Mouse (Mus musculus) liver, postnatal 0 days (tissue): ENCODE measurements around the gene Chst10. TPM values are rescaled to one million over a fixed set of nuclear protein-coding genes. Genes with fewer than 3 reads are reported as not detected.

Experiments
- ATAC-seq: fragments of 200-750 bp; cut with Nextera tagmentation; 2 replicates; pipeline ENCODE4 v1.8.0; 2017; ENCODE audit warnings: mild to moderate bottlenecking, moderate library complexity
- DNase-seq: peaks from one replicate; pipeline ENCODE4 v3.0.0-alpha.2; 2016
- H3K27ac ChIP-seq: fragments of 300-500 bp; sonication (generic); 2 replicates; pipeline ENCODE4 v1.5.1; 2014; ENCODE audit warnings: antibody characterized with exemption, moderate library complexity, mild to moderate bottlenecking, low read depth
- H3K27me3 ChIP-seq: fragments of 300-500 bp; sonication (generic); 2 replicates; pipeline ENCODE4 v1.6.1; 2014; ENCODE audit warnings: low read length, control low read depth, mixed read lengths; ENCODE audit not compliant: insufficient read depth
- H3K36me3 ChIP-seq: fragments of 300-500 bp; sonication (generic); replicated peaks from 2 replicates; pipeline ENCODE4 v1.6.1; 2014; ENCODE audit warnings: mild to moderate bottlenecking, control low read depth, low read length, moderate library complexity, mixed read lengths; ENCODE audit not compliant: insufficient read depth
- H3K4me1 ChIP-seq: fragments of 300-500 bp; sonication (generic); 2 replicates; pipeline ENCODE4 v1.6.1; 2014; ENCODE audit warnings: antibody characterized with exemption, mild to moderate bottlenecking, control low read depth; ENCODE audit not compliant: insufficient read depth
- H3K4me2 ChIP-seq: fragments of 300-500 bp; sonication (generic); 2 replicates; pipeline ENCODE4 v1.6.1; 2014; ENCODE audit warnings: low read depth, mild to moderate bottlenecking, low read length, moderate library complexity, mixed read lengths
- H3K4me3 ChIP-seq: fragments of 300-500 bp; sonication (generic); 2 replicates; pipeline ENCODE4 v1.5.1; 2014; ENCODE audit warnings: low read depth, low read length
- H3K9ac ChIP-seq: fragments of 300-500 bp; sonication (generic); replicated peaks from 2 replicates; pipeline ENCODE4 v1.6.1; 2014; ENCODE audit warnings: mild to moderate bottlenecking, moderate library complexity
- H3K9me3 ChIP-seq: fragments of 300-500 bp; sonication (generic); 2 replicates; pipeline ENCODE4 v1.6.1; 2016; ENCODE audit warnings: mild to moderate bottlenecking, control low read depth, low read length, mixed read lengths
- CTCF ChIP-seq: sonication (generic); IDR thresholded peaks from 2 replicates; pipeline ENCODE4 v1.5.1; 2016; ENCODE audit warnings: antibody characterized with exemption, low read depth
- EP300 ChIP-seq: IDR thresholded peaks from 2 replicates; pipeline ENCODE4 v1.6.1; 2016; ENCODE audit warnings: antibody characterized with exemption, low read depth, mild to moderate bottlenecking
- WGBS: fragments of 180-500 bp; shearing (Covaris S2); extraction: QIAGEN DNeasy Blood & Tissue Kit; methylation state at CpG from one replicate; pipeline ENCODE4 v1.1.7; 2014; ENCODE audit not compliant: insufficient replicate concordance; 5-methylcytosine and 5-hydroxymethylcytosine counted together
- polyA plus RNA-seq: library from polyadenylated mRNA; unstranded; fragments of >200 nt; fragmentation: Nextera tagmentation; extraction: Ambion mirVana; gene quantifications from 2 replicates; pipeline ENCODE4 v1.2.1, GENCODE M21; 2015

The Chst10 gene
- polyA plus RNA-seq, 1 experiment from 2014 or later, result 0.33 TPM

GRCm38 (mm10) chr1:38887011-38887410 lies 10.9 kb downstream of the Chst10 start:
- Histone ChIP-seq H3K9me3 (no peaks in the 10 kb centered on the region), H3K4me1 (no peaks in the 10 kb centered on the region), H3K4me3 (no peak overlapping the region), H3K27me3 (no peaks in the 10 kb centered on the region), H3K27ac (no peak overlapping the region), H3K9ac (no peak overlapping the region), H3K36me3 (no peaks in the 10 kb centered on the region), H3K4me2 (no peak overlapping the region)
- WGBS, result 64% methylated on average over 5 of the region's 6 CpGs
- ATAC-seq (no peak), DNase-seq (no peak)
- no peak for TF ChIP-seq CTCF

DNA sequence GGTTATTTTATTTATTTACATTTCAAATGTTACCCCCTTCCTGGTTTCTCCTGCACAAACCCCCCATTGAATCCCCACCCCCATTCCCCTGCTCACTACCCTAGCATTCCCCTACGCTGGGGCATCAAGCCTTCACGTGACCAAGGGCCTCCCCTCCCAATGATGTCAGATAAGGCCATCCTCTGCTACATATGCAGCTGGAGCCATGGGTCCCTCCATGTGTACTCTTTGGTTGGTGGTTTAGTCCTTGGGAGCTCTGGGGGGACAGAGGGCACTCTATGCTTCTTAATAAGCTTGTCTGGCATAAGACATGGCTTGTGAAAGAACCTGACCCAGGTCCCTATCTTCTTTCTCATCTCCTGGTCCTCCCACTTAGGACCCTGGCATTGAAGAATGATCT lies 11.4 kb downstream of the Chst10 start:
- Histone ChIP-seq H3K27ac (no peak overlapping the region), H3K9me3 (no peaks in the 10 kb centered on the region), H3K4me2 (no peak overlapping the region), H3K27me3 (no peaks in the 10 kb centered on the region), H3K9ac (no peak overlapping the region), H3K4me3 (no peak overlapping the region), H3K4me1 (no peaks in the 10 kb centered on the region), H3K36me3 (no peaks in the 10 kb centered on the region)
- TF ChIP-seq CTCF, result no peak
- no peak for ATAC-seq
- WGBS, result 66% methylated on average over 2 of the region's 2 CpGs
- DNase-seq, result no peak

DNA sequence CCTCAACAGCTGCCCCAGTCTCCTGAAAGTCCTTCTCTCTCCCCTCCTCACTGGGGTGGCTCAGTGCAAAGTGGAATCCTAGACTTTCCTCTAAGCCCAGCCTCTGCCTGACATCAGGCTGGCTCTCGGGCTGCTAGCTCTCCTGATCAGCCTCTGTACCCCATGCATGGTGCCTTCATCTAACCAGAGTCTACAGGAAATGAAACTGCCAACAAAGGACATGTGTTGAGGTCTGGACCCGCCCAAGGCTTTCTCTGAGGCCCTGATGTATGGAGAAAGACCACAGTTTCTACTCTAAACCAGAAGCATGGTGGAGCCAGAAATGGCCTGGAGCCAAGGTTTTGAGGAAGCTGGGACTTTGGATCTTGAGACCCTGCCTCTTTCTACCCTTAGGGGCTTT lies 12.0 kb downstream of the Chst10 start:
- DNase-seq (no peak), ATAC-seq (no peak)
- WGBS, result 60% methylated on average over 2 of the region's 2 CpGs

GRCm38 (mm10) chr1:38883766-38884165 lies 14.2 kb downstream of the Chst10 start:
- H3K9ac ChIP-seq, result no peak overlapping the region
- no peaks in the 10 kb centered on the region for H3K9me3 ChIP-seq
- no peak overlapping the region for H3K4me3 ChIP-seq
- DNase-seq, result no peak
- TF ChIP-seq EP300 (no peak), CTCF (no peak)
- ATAC-seq, result no peak
- no peak overlapping the region for H3K4me2 ChIP-seq
- H3K27me3 ChIP-seq, result no peaks in the 10 kb centered on the region
- H3K36me3 ChIP-seq, result no peaks in the 10 kb centered on the region
- H3K4me1 ChIP-seq, result no peaks in the 10 kb centered on the region
- 77% methylated on average over 9 of the region's 9 CpGs for WGBS
- no peak overlapping the region for H3K27ac ChIP-seq

More for the DNA sequence above, 12.0 kb downstream of the Chst10 start:
- H3K9me3 ChIP-seq, result no peaks in the 10 kb centered on the region
- H3K4me2 ChIP-seq, result no peak overlapping the region
- H3K27me3 ChIP-seq, result no peaks in the 10 kb centered on the region
- no peaks in the 10 kb centered on the region for H3K4me1 ChIP-seq
- H3K27ac ChIP-seq, result no peak overlapping the region
- TF ChIP-seq CTCF (no peak), EP300 (no peak)
- no peak overlapping the region for H3K9ac ChIP-seq
- no peak overlapping the region for H3K4me3 ChIP-seq
- no peaks in the 10 kb centered on the region for H3K36me3 ChIP-seq

- Histone ChIP-seq H3K27me3 (no peaks in the 10 kb centered on the region), H3K4me2 (no peak overlapping the region), H3K9me3 (no peaks in the 10 kb centered on the region), H3K4me3 (no peak overlapping the region), H3K4me1 (no peaks in the 10 kb centered on the region), H3K36me3 (no peaks in the 10 kb centered on the region), H3K9ac (no peak overlapping the region), H3K27ac (no peak overlapping the region)
- DNase-seq (no peak), ATAC-seq (no peak)
- WGBS, result 76% methylated on average over 4 of the region's 4 CpGs
- TF ChIP-seq CTCF (no peak), EP300 (no peak)
Observed at GRCm38 (mm10) chr1:38882746-38883145, 15.2 kb downstream of the Chst10 start.

- Histone ChIP-seq H3K36me3 (no peaks in the 10 kb centered on the region), H3K4me3 (no peak overlapping the region), H3K9ac (no peak overlapping the region), H3K27ac (no peak overlapping the region), H3K27me3 (no peaks in the 10 kb centered on the region), H3K4me1 (no peaks in the 10 kb centered on the region), H3K4me2 (no peak overlapping the region), H3K9me3 (no peaks in the 10 kb centered on the region)
- no peak for ATAC-seq
- no peak for TF ChIP-seq EP300
- no peak for TF ChIP-seq CTCF
- DNase-seq, result no peak
- WGBS, result 50% methylated on average over 4 of the region's 4 CpGs
Observed at GRCm38 (mm10) chr1:38881366-38881765, 16.6 kb downstream of the Chst10 start.

- no peak overlapping the region for H3K4me2 ChIP-seq
- H3K36me3 ChIP-seq, result no peaks in the 10 kb centered on the region
- no peaks in the 10 kb centered on the region for H3K27me3 ChIP-seq
- DNase-seq (no peak), ATAC-seq (no peak)
- WGBS, result 51% methylated on average over 5 of the region's 5 CpGs
- no peaks in the 10 kb centered on the region for H3K4me1 ChIP-seq
- TF ChIP-seq EP300, result no peak
- no peak for TF ChIP-seq CTCF
- no peak overlapping the region for H3K27ac ChIP-seq
- H3K9me3 ChIP-seq, result no peaks in the 10 kb centered on the region
- no peak overlapping the region for H3K9ac ChIP-seq
- no peak overlapping the region for H3K4me3 ChIP-seq
Observed at GRCm38 (mm10) chr1:38876671-38877382, 21.1 kb downstream of the Chst10 start.
